Mouse (Mus musculus) lung, embryonic 16.5 days (tissue): ENCODE results near the gene Tubd1. TPM values are rescaled to one million over a fixed set of nuclear protein-coding genes. Genes with fewer than 3 reads are reported as not detected.

ENCODE experiments used
- ATAC-seq: fragments of 200-750 bp; cut with Nextera tagmentation; 2 replicates; pipeline ENCODE4 v1.8.0; 2017; ENCODE audit warnings: low read depth, mild to moderate bottlenecking, moderate library complexity
- H3K27ac ChIP-seq: fragments of 300-500 bp; sonication (generic); 2 replicates; pipeline ENCODE4 v1.5.1; 2014; ENCODE audit warnings: mild to moderate bottlenecking, control low read depth, low read length
- H3K27me3 ChIP-seq: fragments of 300-500 bp; sonication (generic); 2 replicates; pipeline ENCODE4 v1.6.1; 2014; ENCODE audit warnings: low read depth, low read length, mixed read lengths; ENCODE audit not compliant: control insufficient read depth, insufficient read depth
- H3K36me3 ChIP-seq: fragments of 300-500 bp; sonication (generic); 2 replicates; pipeline ENCODE4 v1.6.1; 2014; ENCODE audit warnings: low read length; ENCODE audit not compliant: control insufficient read depth, insufficient read depth
- H3K4me1 ChIP-seq: fragments of 300-500 bp; sonication (generic); replicated peaks from 2 replicates; pipeline ENCODE4 v1.6.1; 2014; ENCODE audit warnings: low read length, mixed read lengths; ENCODE audit not compliant: control insufficient read depth, insufficient read depth
- H3K4me2 ChIP-seq: fragments of 300-500 bp; sonication (generic); 2 replicates; pipeline ENCODE4 v1.6.1; 2014; ENCODE audit warnings: low read depth, low read length, control low read depth
- H3K4me3 ChIP-seq: fragments of 300-500 bp; sonication (generic); 2 replicates; pipeline ENCODE4 v1.5.1; 2014; ENCODE audit warnings: mild to moderate bottlenecking, low read length, control low read depth
- H3K9ac ChIP-seq: fragments of 300-500 bp; sonication (generic); 2 replicates; pipeline ENCODE4 v1.6.1; 2014; ENCODE audit warnings: low read length, control low read depth
- H3K9me3 ChIP-seq: fragments of 300-500 bp; sonication (generic); 2 replicates; pipeline ENCODE4 v1.6.1; 2016; ENCODE audit warnings: low read length; ENCODE audit not compliant: control insufficient read depth
- WGBS: fragments of 180-500 bp; shearing (Covaris S2); extraction: QIAGEN DNeasy Blood & Tissue Kit; methylation state at CpG from one replicate; pipeline ENCODE4 v1.1.7; 2014; 5-methylcytosine and 5-hydroxymethylcytosine counted together
- polyA plus RNA-seq: library from polyadenylated mRNA; unstranded; fragments of >200 nt; fragmentation: Nextera tagmentation; extraction: Ambion mirVana; gene quantifications from 2 replicates; pipeline ENCODE4 v1.2.1, GENCODE M21; 2015

Tubd1 gene
- polyA plus RNA-seq, result 13.3 and 14.0 TPM in 2 replicates

GRCm38 (mm10) chr11:86544639-86545299, at the start of gene Tubd1, which contains the start of gene Rps6kb1:
Tubd1 (plus strand) TSS chr11:86544991.
Rps6kb1 (minus strand) TSS chr11:86544805.
- H3K36me3 ChIP-seq, result no peaks in the 10 kb centered on the region
- no peaks in the 10 kb centered on the region for H3K27me3 ChIP-seq
- H3K4me1 ChIP-seq, result peaks cover 16% of the 10 kb centered on the region
- H3K9me3 ChIP-seq, result no peaks in the 10 kb centered on the region
- peak within 1 kb of the TSS; percentile 94 for H3K27ac ChIP-seq
- WGBS, result under 1% methylated on average over 43 of the region's 43 CpGs
- H3K4me3 ChIP-seq, result peak within 1 kb of the TSS; percentile 92
- peak; percentile 99 for ATAC-seq
- peak within 1 kb of the TSS; percentile 96 for H3K9ac ChIP-seq
- H3K4me2 ChIP-seq, result peak within 1 kb of the TSS; percentile 74

- Histone ChIP-seq H3K9ac (no peak overlapping the region), H3K4me3 (no peak overlapping the region), H3K27me3 (no peaks in the 10 kb centered on the region), H3K9me3 (no peaks in the 10 kb centered on the region), H3K27ac (no peak overlapping the region), H3K4me1 (no peaks in the 10 kb centered on the region), H3K4me2 (no peak overlapping the region), H3K36me3 (peaks cover 15% of the 10 kb centered on the region)
- ATAC-seq, result no peak
- 92% methylated on average over 1 of the region's 1 CpGs for WGBS
Observed at GRCm38 (mm10) chr11:86497356-86497755, 47.4 kb upstream of the Tubd1 start.

GRCm38 (mm10) chr11:86497908-86498307, 46.9 kb upstream of the Tubd1 start:
- H3K9me3 ChIP-seq, result no peaks in the 10 kb centered on the region
- H3K9ac ChIP-seq, result no peak overlapping the region
- H3K4me3 ChIP-seq, result no peak overlapping the region
- no peak overlapping the region for H3K27ac ChIP-seq
- H3K36me3 ChIP-seq, result peaks cover 13% of the 10 kb centered on the region
- no peak for ATAC-seq
- H3K4me1 ChIP-seq, result no peaks in the 10 kb centered on the region
- WGBS, result 69% methylated on average over 3 of the region's 3 CpGs
- H3K27me3 ChIP-seq, result no peaks in the 10 kb centered on the region
- no peak overlapping the region for H3K4me2 ChIP-seq

GRCm38 (mm10) chr11:86500795-86501194, 44.0 kb upstream of the Tubd1 start:
- 66% methylated on average over 1 of the region's 1 CpGs for WGBS
- peaks cover 21% of the 10 kb centered on the region for H3K36me3 ChIP-seq

GRCm38 (mm10) chr11:86503121-86503520, 41.7 kb upstream of the Tubd1 start:
- 85% methylated on average over 2 of the region's 2 CpGs for WGBS
- no peak for ATAC-seq
- Histone ChIP-seq H3K36me3 (peaks cover 27% of the 10 kb centered on the region), H3K4me2 (no peak overlapping the region), H3K27me3 (no peaks in the 10 kb centered on the region), H3K9ac (no peak overlapping the region), H3K4me3 (no peak overlapping the region), H3K9me3 (no peaks in the 10 kb centered on the region), H3K27ac (no peak overlapping the region), H3K4me1 (no peaks in the 10 kb centered on the region)

More at GRCm38 (mm10) chr11:86500795-86501194, 44.0 kb upstream of the Tubd1 start:
- ATAC-seq, result no peak
- Histone ChIP-seq H3K27ac (no peak overlapping the region), H3K27me3 (no peaks in the 10 kb centered on the region), H3K4me1 (no peaks in the 10 kb centered on the region), H3K4me2 (no peak overlapping the region), H3K9me3 (no peaks in the 10 kb centered on the region), H3K4me3 (no peak overlapping the region), H3K9ac (no peak overlapping the region)

- H3K27me3 ChIP-seq, result no peaks in the 10 kb centered on the region
- no peak for ATAC-seq
- WGBS, result 46% methylated on average over 2 of the region's 2 CpGs
- no peak overlapping the region for H3K4me3 ChIP-seq
- H3K9ac ChIP-seq, result no peak overlapping the region
- H3K36me3 ChIP-seq, result peaks cover 50% of the 10 kb centered on the region
- H3K4me1 ChIP-seq, result no peaks in the 10 kb centered on the region
- H3K4me2 ChIP-seq, result no peak overlapping the region
- H3K27ac ChIP-seq, result no peak overlapping the region
- no peaks in the 10 kb centered on the region for H3K9me3 ChIP-seq
Observed at GRCm38 (mm10) chr11:86507334-86507733, 37.5 kb upstream of the Tubd1 start.

- Histone ChIP-seq H3K9me3 (no peaks in the 10 kb centered on the region), H3K27me3 (no peaks in the 10 kb centered on the region), H3K27ac (no peak overlapping the region), H3K4me2 (no peak overlapping the region), H3K4me3 (no peak overlapping the region), H3K9ac (no peak overlapping the region), H3K4me1 (no peaks in the 10 kb centered on the region), H3K36me3 (peaks cover 51% of the 10 kb centered on the region)
- no peak for ATAC-seq
- WGBS, result 87% methylated on average over 2 of the region's 2 CpGs
Observed at GRCm38 (mm10) chr11:86507991-86508390, 36.8 kb upstream of the Tubd1 start.

- Histone ChIP-seq H3K4me3 (no peak overlapping the region), H3K9me3 (no peaks in the 10 kb centered on the region), H3K27ac (no peak overlapping the region), H3K9ac (no peak overlapping the region), H3K4me1 (no peaks in the 10 kb centered on the region), H3K27me3 (no peaks in the 10 kb centered on the region), H3K36me3 (peaks cover 42% of the 10 kb centered on the region), H3K4me2 (no peak overlapping the region)
- no peak for ATAC-seq
- WGBS, result 82% methylated on average over 3 of the region's 3 CpGs
Observed at GRCm38 (mm10) chr11:86516620-86517019, 28.2 kb upstream of the Tubd1 start.

- ATAC-seq, result no peak
- H3K4me1 ChIP-seq, result no peaks in the 10 kb centered on the region
- H3K4me3 ChIP-seq, result no peak overlapping the region
- H3K9ac ChIP-seq, result no peak overlapping the region
- peaks cover 38% of the 10 kb centered on the region for H3K36me3 ChIP-seq
- H3K27ac ChIP-seq, result no peak overlapping the region
- no peaks in the 10 kb centered on the region for H3K9me3 ChIP-seq
- WGBS, result 95% methylated on average over 3 of the region's 3 CpGs
- H3K4me2 ChIP-seq, result no peak overlapping the region
- no peaks in the 10 kb centered on the region for H3K27me3 ChIP-seq
Observed at GRCm38 (mm10) chr11:86517229-86517628, 27.6 kb upstream of the Tubd1 start.
